Mouse (Mus musculus): ENCODE measurements around the gene Dok3. TPM values are rescaled to one million over a fixed set of nuclear protein-coding genes. Genes with fewer than 3 reads are reported as not detected.
"Not testable (repeated sequence)": the region's sequence is repeated elsewhere in the genome, so short reads cannot be mapped to it uniquely, and the experiment has no call there.

Gene Dok3
- 4.2 and 4.6 TPM in 2 replicates for polyA plus RNA-seq (2015; fragmentation: Nextera tagmentation; extraction: Ambion mirVana)

DNA sequence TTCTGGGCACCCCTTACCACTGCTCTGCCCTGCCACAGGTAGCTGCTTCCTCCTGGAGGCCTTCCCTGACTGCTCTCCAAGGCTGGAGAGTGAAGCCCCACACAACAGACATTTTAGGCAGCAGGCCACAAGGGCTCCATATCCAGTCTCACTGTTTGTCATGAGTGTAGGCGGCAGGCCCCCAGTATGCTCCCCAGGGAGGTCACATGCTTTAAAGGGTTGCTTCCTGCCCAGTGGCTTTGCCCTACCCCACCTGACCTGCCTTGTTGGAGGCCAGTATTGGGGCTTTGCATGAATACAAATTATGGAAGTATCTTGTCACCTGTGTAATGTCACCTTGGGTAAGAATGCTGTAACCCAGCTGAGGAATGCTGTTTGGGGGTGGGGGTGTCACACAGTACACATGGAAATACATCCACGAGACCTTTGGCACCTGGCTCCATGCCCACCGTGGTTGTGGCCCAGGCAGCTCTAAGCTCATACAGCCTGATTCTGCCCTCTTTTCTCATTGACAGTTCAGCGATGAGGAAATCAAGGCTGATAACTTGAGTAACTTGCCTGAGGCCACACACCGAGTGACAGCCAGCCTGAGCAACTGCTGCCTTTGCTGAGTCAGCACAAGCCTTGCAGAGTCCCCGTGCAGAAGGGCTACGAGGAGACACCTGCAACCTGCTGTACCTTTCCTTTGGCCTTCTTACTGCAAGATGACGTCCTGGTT lies at the start of gene Dok3:
Dok3 (minus strand) TSS at position 99 of the 718 bp plus-strand sequence.
- H3K4me2 ChIP-seq = no peak within 1 kb of the TSS
- no peaks in the 10 kb centered on the region for H3K9me3 ChIP-seq
- no peak within 1 kb of the TSS for H3K9ac ChIP-seq
- ATAC-seq (ENCODE audit: low read depth) = no peak
- 84% methylated on average over 8 of the region's 8 CpGs for WGBS
- H3K27me3 ChIP-seq = no peaks in the 10 kb centered on the region
- H3K4me3 ChIP-seq = no peak within 1 kb of the TSS
- H3K4me1 ChIP-seq (replicated peaks) = no peaks in the 10 kb centered on the region
- peaks cover 58% of the 10 kb centered on the region for H3K36me3 ChIP-seq
- no peak within 1 kb of the TSS for H3K27ac ChIP-seq (replicated peaks)

DNA sequence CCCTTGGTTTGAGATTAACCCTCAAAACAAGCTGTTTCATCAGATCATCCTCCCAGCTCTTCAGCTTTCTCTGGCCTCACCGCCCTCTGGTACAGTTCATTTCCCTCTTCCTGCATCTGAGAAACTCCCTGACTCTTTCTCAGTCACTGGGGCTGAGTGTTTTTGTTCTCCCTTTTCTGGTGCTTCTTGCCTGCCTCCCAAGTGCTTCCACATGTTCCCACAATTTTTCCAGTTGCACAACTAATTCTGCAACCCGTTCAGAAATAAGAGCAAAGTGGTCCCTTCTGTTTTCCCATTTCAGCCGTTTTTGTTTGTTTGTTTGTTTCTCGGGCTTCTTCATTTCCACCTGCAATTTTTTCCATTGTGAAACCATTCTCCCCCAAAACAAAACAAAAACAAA lies 49.0 kb upstream of the Dok3 start:
- Histone ChIP-seq H3K27me3 (no peaks in the 10 kb centered on the region), H3K4me1 (replicated peaks) (no peaks in the 10 kb centered on the region), H3K9ac (no peak overlapping the region), H3K4me3 (no peak overlapping the region), H3K27ac (replicated peaks) (no peak overlapping the region), H3K36me3 (no peaks in the 10 kb centered on the region), H3K4me2 (no peak overlapping the region), H3K9me3 (no peaks in the 10 kb centered on the region)
- WGBS = 87% methylated on average over 4 of the region's 4 CpGs
- ATAC-seq (ENCODE audit: low read depth) = no peak

DNA sequence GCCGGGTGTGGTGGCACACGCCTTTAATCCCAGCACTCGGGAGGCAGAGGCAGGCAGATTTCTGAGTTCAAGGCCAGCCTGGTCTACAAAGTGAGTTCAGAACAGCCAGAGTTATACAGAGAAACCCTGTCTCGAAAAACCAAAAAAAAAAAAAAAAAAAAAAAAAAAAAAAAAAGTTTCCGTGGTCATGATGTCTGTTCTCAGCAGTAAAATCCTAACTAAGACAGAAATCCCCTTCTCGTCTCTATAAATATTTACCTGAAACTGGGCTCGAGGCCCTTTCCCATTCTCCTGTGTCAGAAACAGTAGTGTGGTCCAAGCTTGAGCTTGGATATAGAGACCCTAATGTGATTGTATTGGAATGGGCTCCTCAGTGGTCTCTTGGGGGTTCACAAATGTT lies 47.8 kb upstream of the Dok3 start:
- H3K27ac ChIP-seq (replicated peaks); H3K4me2 ChIP-seq; H3K4me3 ChIP-seq; H3K27me3 ChIP-seq; H3K9ac ChIP-seq; H3K36me3 ChIP-seq; H3K4me1 ChIP-seq (replicated peaks); ATAC-seq (ENCODE audit: low read depth); H3K9me3 ChIP-seq: not testable (repeated sequence)
- WGBS = 85% methylated on average over 7 of the region's 7 CpGs

DNA sequence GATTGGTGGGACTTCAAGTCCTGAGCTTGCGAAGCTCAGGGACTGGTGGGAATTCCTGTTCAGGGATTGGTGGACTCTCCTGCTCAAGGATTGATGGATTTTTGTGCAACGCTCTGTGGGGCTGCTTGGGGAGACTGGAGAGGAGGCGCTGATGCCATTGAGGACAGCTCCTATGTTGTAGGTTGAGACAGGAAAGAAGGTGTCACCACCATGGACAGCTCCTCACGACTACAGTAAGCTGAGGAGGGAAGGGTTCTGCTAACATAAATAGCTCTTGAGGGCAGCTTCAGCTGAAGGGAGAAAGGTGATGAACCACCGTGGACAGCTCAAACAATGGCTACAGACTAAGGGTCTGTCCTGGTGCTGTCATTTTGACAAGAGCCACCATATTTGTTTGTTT lies 46.8 kb upstream of the Dok3 start:
- Histone ChIP-seq H3K9ac (no peak overlapping the region), H3K36me3 (no peaks in the 10 kb centered on the region), H3K4me2 (no peak overlapping the region), H3K27me3 (no peaks in the 10 kb centered on the region), H3K27ac (replicated peaks) (no peak overlapping the region), H3K9me3 (no peaks in the 10 kb centered on the region), H3K4me1 (replicated peaks) (peaks cover 10% of the 10 kb centered on the region), H3K4me3 (no peak overlapping the region)
- WGBS = 64% methylated on average over 5 of the region's 5 CpGs
- no peak for ATAC-seq (ENCODE audit: low read depth)

DNA sequence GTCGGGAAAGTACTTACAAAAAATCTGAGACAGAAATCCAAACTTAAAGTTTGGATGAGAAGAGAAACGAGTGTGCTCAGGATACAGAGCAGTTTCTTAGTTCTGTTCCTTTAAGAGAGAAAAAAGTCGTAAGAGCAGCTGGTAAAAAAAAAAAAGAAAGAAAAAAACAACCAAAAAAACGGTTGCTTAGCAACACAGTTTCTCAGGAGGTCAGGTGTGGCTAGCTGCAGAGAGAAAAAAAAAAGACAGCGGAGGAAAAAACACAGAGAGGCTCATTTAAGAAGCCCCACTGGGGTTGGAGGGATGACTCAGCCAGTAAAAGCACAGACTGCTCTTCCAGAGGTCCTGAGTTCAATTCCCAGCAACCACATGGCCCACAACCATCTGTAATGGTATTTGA lies 45.2 kb upstream of the Dok3 start:
- Histone ChIP-seq H3K9me3 (no peaks in the 10 kb centered on the region), H3K4me1 (replicated peaks) (peaks cover 16% of the 10 kb centered on the region), H3K27ac (replicated peaks) (no peak overlapping the region), H3K36me3 (no peaks in the 10 kb centered on the region), H3K9ac (no peak overlapping the region), H3K4me2 (no peak overlapping the region), H3K27me3 (no peaks in the 10 kb centered on the region), H3K4me3 (no peak overlapping the region)
- ATAC-seq (ENCODE audit: low read depth) = no peak
- 76% methylated on average over 5 of the region's 5 CpGs for WGBS

DNA sequence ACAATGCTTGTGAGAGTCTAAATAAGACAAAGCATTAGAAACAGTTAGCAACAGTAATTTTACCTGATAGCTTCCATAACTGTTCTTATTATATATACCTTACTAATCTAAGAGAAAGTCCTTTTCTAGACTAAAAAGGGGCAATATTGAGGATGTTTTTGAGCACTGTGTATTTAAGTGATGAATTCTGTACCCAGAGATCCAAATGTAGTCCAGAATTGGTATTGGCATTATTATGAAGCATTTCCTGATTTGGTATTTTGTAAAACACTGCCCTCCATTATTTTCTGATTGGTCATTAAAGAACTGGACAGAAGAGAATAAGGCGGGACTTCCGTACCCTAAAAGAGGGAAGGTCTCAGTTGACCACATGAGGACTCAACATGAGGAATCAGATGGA lies 44.3 kb upstream of the Dok3 start, which contains the start of gene Tmed9:
Tmed9 (plus strand) TSS at position 301 of the 400 bp plus-strand sequence.
- Histone ChIP-seq H3K9me3 (no peaks in the 10 kb centered on the region), H3K27ac (replicated peaks) (no peak within 1 kb of the TSS), H3K4me2 (no peak within 1 kb of the TSS), H3K4me1 (replicated peaks) (peaks cover 25% of the 10 kb centered on the region), H3K27me3 (no peaks in the 10 kb centered on the region), H3K9ac (no peak within 1 kb of the TSS), H3K4me3 (no peak within 1 kb of the TSS), H3K36me3 (0 out of 2 replicates have a peak, but pooled peaks cover 2% of the 10 kb centered on the region)
- no peak for ATAC-seq (ENCODE audit: low read depth)
- 96% methylated on average over 2 of the region's 2 CpGs for WGBS

DNA sequence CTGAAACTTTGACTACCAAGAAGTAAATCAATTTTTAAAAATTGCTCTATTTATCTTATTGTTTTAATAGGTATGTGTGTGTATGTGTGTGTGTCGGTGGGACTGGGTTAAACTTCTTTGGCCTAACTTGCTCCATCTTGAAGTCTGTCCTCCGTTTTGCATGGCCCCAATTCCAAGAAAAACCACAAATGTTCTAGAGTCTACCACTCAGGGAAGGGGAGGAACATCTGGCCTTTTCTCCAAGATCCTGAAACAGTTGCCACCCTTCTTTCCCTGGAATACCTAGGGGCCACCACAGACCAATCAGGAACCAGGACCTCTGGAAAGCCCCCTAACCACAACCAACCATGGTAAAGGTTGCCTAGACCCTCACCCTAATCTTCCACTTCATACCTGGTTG lies 42.9 kb upstream of the Dok3 start:
- H3K27me3 ChIP-seq = no peaks in the 10 kb centered on the region
- H3K4me1 ChIP-seq (replicated peaks) = peaks cover 38% of the 10 kb centered on the region
- H3K27ac ChIP-seq (replicated peaks) = no peak overlapping the region
- no peaks in the 10 kb centered on the region for H3K9me3 ChIP-seq
- H3K9ac ChIP-seq = no peak overlapping the region
- peak overlapping the region; percentile 98; the same call in 1 of the 2 replicates for H3K4me3 ChIP-seq
- WGBS = 80% methylated on average over 2 of the region's 2 CpGs
- peaks cover 12% of the 10 kb centered on the region for H3K36me3 ChIP-seq
- H3K4me2 ChIP-seq = peak overlapping the region; percentile 98
- no peak for ATAC-seq (ENCODE audit: low read depth)

DNA sequence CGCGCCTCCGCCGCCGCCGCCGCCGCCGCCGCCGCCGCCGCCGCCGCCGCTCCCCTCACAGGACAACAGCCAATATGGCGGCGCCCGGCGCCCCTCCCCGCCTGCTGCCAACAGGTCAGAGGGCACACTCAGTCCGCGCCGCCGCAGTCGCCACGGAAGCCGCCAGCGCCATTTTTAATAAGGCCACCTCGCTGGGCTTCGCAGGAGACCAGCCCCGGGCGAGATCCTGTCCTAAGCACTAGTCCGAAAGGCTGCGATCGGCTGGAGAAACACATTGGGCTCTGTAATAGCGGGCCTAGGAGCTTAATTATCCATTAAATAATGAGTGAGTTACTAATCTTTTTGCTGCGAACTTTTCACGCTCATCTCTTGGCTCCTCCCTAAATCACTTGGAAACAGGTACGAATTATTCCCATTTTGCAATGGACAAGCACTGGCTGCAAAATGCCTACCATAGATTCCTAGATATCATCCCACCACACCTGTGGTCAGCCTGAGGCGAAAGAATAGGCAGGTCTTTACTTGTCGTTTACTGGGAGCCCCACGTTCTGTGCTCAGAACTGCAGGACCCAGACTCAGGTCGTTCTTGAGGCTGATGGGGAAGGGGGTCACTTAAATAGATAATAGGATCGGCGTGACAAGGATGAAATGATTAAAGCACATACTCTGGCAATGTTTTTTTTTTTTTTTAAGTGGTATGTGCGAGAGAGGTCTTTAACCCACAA lies 42.1 kb upstream of the Dok3 start, which contains the start of gene Fam193b:
Fam193b (minus strand) TSS at position 94 of the 725 bp plus-strand sequence.
- peaks cover 42% of the 10 kb centered on the region for H3K4me1 ChIP-seq (replicated peaks)
- H3K4me3 ChIP-seq = peak within 1 kb of the TSS; percentile 98
- peaks cover 20% of the 10 kb centered on the region for H3K36me3 ChIP-seq
- peak; percentile 92 for ATAC-seq (ENCODE audit: low read depth)
- no peaks in the 10 kb centered on the region for H3K27me3 ChIP-seq
- peak within 1 kb of the TSS; percentile 98 for H3K9ac ChIP-seq
- 4% methylated on average over 26 of the region's 47 CpGs for WGBS
- H3K9me3 ChIP-seq = no peaks in the 10 kb centered on the region
- H3K27ac ChIP-seq (replicated peaks) = peak within 1 kb of the TSS; percentile 95
- peak within 1 kb of the TSS; percentile 98 for H3K4me2 ChIP-seq

DNA sequence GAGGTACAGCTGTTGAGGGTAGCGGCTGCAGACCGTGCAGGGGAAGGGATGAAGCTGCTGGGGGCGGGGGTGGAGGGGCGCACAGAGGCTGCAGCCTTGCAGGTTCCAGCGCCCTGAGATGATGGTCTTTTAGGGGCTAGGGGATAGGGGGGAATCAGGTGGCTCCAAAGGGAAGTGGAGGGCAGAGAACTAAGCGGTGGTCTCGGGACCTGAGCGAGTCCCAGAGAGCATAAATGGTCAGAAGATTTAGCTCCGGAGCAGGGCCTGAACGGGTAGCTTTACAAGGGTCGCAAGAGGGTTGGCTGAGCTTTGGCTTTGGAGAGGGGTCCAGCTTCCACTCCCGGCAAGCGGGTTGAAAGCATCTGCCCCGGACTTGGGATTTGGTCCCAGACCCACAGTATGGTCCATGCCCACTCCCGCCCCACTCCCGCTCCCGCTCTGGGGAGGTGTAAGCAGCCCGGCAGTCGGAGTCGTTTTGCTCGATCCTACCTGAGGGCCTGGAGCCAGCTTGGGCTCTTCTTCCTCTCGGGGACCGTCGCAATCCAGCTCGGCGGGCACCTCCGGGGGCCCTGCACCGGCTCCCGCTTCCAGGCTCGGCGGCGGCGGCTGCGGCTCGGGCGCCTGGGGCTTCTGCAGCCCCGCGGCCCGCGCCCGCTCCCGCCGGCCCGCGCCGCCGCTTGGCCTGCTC lies 41.3 kb upstream of the Dok3 start:
- peak overlapping the region; percentile 98 for H3K4me2 ChIP-seq
- peak overlapping the region; percentile 98 for H3K4me3 ChIP-seq
- H3K9me3 ChIP-seq = no peaks in the 10 kb centered on the region
- ATAC-seq (ENCODE audit: low read depth) = peak; percentile 83
- WGBS = 0% methylated on average over 37 of the region's 47 CpGs
- peaks cover 20% of the 10 kb centered on the region for H3K36me3 ChIP-seq
- H3K9ac ChIP-seq = peak overlapping the region; percentile 98
- peaks cover 42% of the 10 kb centered on the region for H3K4me1 ChIP-seq (replicated peaks)
- no peaks in the 10 kb centered on the region for H3K27me3 ChIP-seq
- peak overlapping the region; percentile 95 for H3K27ac ChIP-seq (replicated peaks)

DNA sequence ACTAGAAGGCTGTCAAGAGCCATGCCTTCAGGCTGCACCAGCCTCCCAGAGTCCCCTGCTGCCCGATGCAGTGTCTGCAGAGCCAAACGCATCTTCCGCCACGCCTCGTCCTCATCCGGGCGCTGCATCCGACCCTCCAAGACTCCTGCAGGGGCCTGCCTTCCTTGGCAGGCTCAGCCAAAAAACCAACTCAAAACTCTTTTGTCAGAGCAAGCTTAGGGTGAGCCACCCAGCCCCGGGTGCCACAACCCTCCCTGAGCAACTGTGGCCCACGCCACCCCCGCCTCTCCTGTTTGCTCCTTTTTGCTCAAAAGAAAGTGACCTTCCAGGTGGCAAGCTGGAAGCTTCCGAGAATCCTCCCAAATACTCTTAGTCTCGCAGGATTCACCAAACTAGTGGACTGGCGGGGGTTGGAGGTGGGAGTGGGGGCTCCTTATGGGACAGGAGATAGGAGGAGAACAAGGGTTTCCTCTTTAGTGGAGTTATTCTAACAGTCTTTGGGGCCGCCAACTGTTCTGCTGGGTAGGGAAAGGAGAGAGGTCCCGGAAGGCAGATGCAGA lies 40.7 kb upstream of the Dok3 start:
- 4% methylated on average over 16 of the region's 16 CpGs for WGBS
- no peaks in the 10 kb centered on the region for H3K9me3 ChIP-seq
- peak overlapping the region; percentile 98 for H3K9ac ChIP-seq
- H3K4me2 ChIP-seq = peak overlapping the region; percentile 98
- H3K4me1 ChIP-seq (replicated peaks) = peaks cover 42% of the 10 kb centered on the region
- no peak for ATAC-seq (ENCODE audit: low read depth)
- H3K4me3 ChIP-seq = peak overlapping the region; percentile 98
- peaks cover 20% of the 10 kb centered on the region for H3K36me3 ChIP-seq
- H3K27ac ChIP-seq (replicated peaks) = peak overlapping the region; percentile 95
- no peaks in the 10 kb centered on the region for H3K27me3 ChIP-seq

DNA sequence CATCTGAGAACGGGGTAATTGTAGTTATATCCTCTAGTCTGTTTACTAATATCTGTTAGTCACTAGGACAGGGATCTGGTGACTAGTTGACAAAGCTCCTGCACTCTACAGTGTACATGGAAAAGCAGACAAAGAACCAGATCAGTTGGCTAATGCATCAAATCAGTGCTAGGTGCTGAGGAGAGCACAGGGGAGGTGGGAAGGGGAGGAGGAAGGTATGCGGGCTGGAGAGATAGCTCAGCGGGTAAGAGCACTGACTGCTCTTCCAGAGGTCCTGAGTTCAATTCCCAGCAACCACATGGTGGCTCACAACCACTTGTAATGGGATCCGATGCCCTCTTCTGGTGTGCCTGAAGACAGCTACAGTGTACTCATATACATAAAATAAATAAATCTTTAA lies 39.4 kb upstream of the Dok3 start:
- H3K4me1 ChIP-seq (replicated peaks) = peaks cover 47% of the 10 kb centered on the region
- not testable (repeated sequence) for H3K9me3 ChIP-seq; H3K9ac ChIP-seq; H3K27me3 ChIP-seq; H3K4me2 ChIP-seq; H3K4me3 ChIP-seq; ATAC-seq (ENCODE audit: low read depth); H3K27ac ChIP-seq (replicated peaks)
- 86% methylated on average over 4 of the region's 4 CpGs for WGBS
- peaks cover 20% of the 10 kb centered on the region for H3K36me3 ChIP-seq

DNA sequence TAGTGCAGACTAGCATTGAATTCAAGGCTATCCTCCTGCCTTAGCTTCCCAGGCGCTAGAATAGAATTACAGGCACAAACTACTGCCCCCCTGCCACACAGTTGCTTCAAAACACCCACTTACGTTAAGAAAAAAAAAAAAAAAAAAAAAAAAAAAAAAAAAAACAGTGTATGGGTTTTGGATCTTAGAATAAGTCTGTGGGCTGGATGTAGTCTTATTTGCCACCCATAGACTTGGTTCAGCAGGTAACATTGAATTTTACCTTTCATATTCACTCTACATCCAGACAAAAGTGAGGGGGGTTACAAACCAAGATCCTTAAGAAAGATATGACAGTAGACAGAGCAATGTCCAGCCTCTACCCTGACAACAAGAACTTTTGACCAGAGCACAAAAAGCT lies 38.9 kb upstream of the Dok3 start:
- Histone ChIP-seq H3K27me3 (no peaks in the 10 kb centered on the region), H3K9ac (no peak overlapping the region), H3K4me1 (replicated peaks) (peaks cover 53% of the 10 kb centered on the region), H3K4me3 (no peak overlapping the region), H3K4me2 (no peak overlapping the region), H3K27ac (replicated peaks) (no peak overlapping the region), H3K36me3 (peaks cover 23% of the 10 kb centered on the region), H3K9me3 (no peaks in the 10 kb centered on the region)
- no peak for ATAC-seq (ENCODE audit: low read depth)
- 92% methylated on average over 2 of the region's 2 CpGs for WGBS
